ENCODE assay signal across 15 mouse cellular contexts in genomic region chr8:119712226-119712625, GRCm38 (mm10). TPM values are rescaled to one million over a fixed set of nuclear protein-coding genes. Genes with fewer than 3 reads are reported as not detected.
A peak's percentile ranks its signal among the peaks of the same experiment; 100 is the strongest.
DNase-seq lines count a peak whose midpoint lies in the region; ATAC-seq and TF ChIP-seq lines count a peak whose summit lies in the region.
"Had no signal": no experiment of that assay in that cellular context is flagged by ENCODE, and none has a peak within 500 bp of the region (broad histone marks: within the 10 kb centered on the region; RNA-seq: fewer than 3 reads in every experiment).

No protein-coding gene starts in this region.

- H3K36me3 ChIP-seq in forebrain, embryonic 11.5 days (ENCODE audit: control insufficient read depth, insufficient read depth, low read length): no peaks in the 10 kb centered on the region
- H3K36me3 ChIP-seq: hindbrain, embryonic 13.5 days; limb, embryonic 12.5 days; neural tube, embryonic 12.5 days had no signal

- H3K4me3 ChIP-seq in bone marrow, adult 2 months (replicated peaks; ENCODE audit: control insufficient read depth, low read depth, low read length): no peak overlapping the region
- no peak overlapping the region for H3K4me3 ChIP-seq in forebrain, embryonic 11.5 days (ENCODE audit: low read depth, low read length)
- H3K4me3 ChIP-seq: hindbrain, embryonic 13.5 days; limb, embryonic 12.5 days; neural tube, embryonic 12.5 days had no signal

- 34% methylated on average over 6 of the region's 6 CpGs for WGBS in bone marrow, adult 2 months
- 86% methylated on average over 6 of the region's 6 CpGs for WGBS in forebrain, embryonic 11.5 days

- H3K27ac ChIP-seq in bone marrow, adult 2 months (ENCODE audit: control insufficient read depth, insufficient read depth, low read depth, low read length, poor library complexity): peak overlapping the region; percentile 50; the same call in 1 of the 2 replicates
- no peak overlapping the region for H3K27ac ChIP-seq in forebrain, embryonic 11.5 days (ENCODE audit: low read depth, low read length)
- H3K27ac ChIP-seq: hindbrain, embryonic 13.5 days; limb, embryonic 12.5 days; neural tube, embryonic 12.5 days had no signal

- no peaks in the 10 kb centered on the region for H3K9me3 ChIP-seq in forebrain, embryonic 11.5 days (ENCODE audit: control insufficient read depth, low read length)
- H3K9me3 ChIP-seq: hindbrain, embryonic 13.5 days; limb, embryonic 12.5 days; neural tube, embryonic 12.5 days had no signal

- H3K4me2 ChIP-seq in forebrain, embryonic 11.5 days (ENCODE audit: low read depth, low read length, severe bottlenecking): no peak overlapping the region
- H3K4me2 ChIP-seq: hindbrain, embryonic 13.5 days; limb, embryonic 12.5 days; neural tube, embryonic 12.5 days had no signal

- no peak for TF ChIP-seq CTCF in bone marrow, adult 2 months (IDR thresholded peaks at IDR 0.05; ENCODE audit: control insufficient read depth, insufficient read depth, low read length)

- no peak overlapping the region for H3K9ac ChIP-seq in forebrain, embryonic 11.5 days (ENCODE audit: low read length)
- H3K9ac ChIP-seq: hindbrain, embryonic 13.5 days; limb, embryonic 12.5 days; neural tube, embryonic 12.5 days had no signal

- no peak for ATAC-seq in forebrain, embryonic 11.5 days (replicated peaks; ENCODE audit: low FRiP score)

- TF ChIP-seq POLR2A in bone marrow, adult 2 months (IDR thresholded peaks at IDR 0.05; ENCODE audit: borderline replicate concordance, control insufficient read depth, low read depth, low read length): no peak

- peaks cover 16% of the 10 kb centered on the region for H3K4me1 ChIP-seq in bone marrow, adult 2 months (ENCODE audit: control insufficient read depth, insufficient read depth, low read length)
- H3K4me1 ChIP-seq in forebrain, embryonic 11.5 days (replicated peaks; ENCODE audit: control insufficient read depth, insufficient read depth, low read length): no peaks in the 10 kb centered on the region

- DNase-seq in adrenal gland, adult 2 months: peak; percentile 73
- no peak for DNase-seq in adrenal gland, adult 18-20 months (ENCODE audit: low spot score in 2 of 2)
- peak; percentile 79 for DNase-seq in 3134 (ENCODE audit: extremely low read depth, insufficient read length, low spot score)
- peak; percentile 45 for DNase-seq in lung, postnatal 25 days (ENCODE audit: low spot score)
- no peak for DNase-seq in thymus, adult 18-20 months
- no peak for DNase-seq in right cerebral cortex, postnatal 25 days
- no peak for DNase-seq in forebrain, embryonic 11.5 days (ENCODE audit: low spot score)
- DNase-seq: kidney, adult 8-10 months; right cerebral cortex, postnatal 14 days had no signal

- H3K27me3 ChIP-seq in forebrain, embryonic 11.5 days (ENCODE audit: control insufficient read depth, insufficient read depth, low read length): no peaks in the 10 kb centered on the region
- H3K27me3 ChIP-seq: hindbrain, embryonic 13.5 days; neural tube, embryonic 12.5 days had no signal

RNA-seq across cellular contexts. Expression of gene Atp2c2, which starts 12.4 kb away (rescaled TPM):
- total RNA-seq in adrenal gland, adult 2 months (2021): under 1 TPM; 0.24 to 0.46 TPM
- polyA plus RNA-seq in adrenal gland, adult 2 months (2012; rRNA removed): not detected in 2 replicates
- under 1 TPM; 0.13 to 0.56 TPM for total RNA-seq in adrenal gland, adult 18-20 months (2021)
- polyA plus RNA-seq in bone marrow, adult 2 months (2011; ENCODE audit: insufficient read depth, insufficient read length, low replicate concordance, missing spikeins): not detected in 2 replicates
- 1.0 and 1.7 TPM in 2 replicates for polyA plus RNA-seq in forebrain, embryonic 11.5 days (2014; fragmentation: Nextera tagmentation; extraction: Ambion mirVana)
- total RNA-seq: gastrocnemius, postnatal 4 days had no signal

RNA-seq across cellular contexts. Expression of gene Wfdc1, which starts 46.1 kb away (rescaled TPM):
- total RNA-seq in adrenal gland, adult 2 months (2021): 10 to 100 TPM; 17.0 to 21.0 TPM
- 41.3 and 51.7 TPM in 2 replicates for polyA plus RNA-seq in adrenal gland, adult 2 months (2012; rRNA removed)
- 10 to 100 TPM in 1 of 2 experiments, 1 to 10 TPM in 1; 8.9 to 12.2 TPM for total RNA-seq in adrenal gland, adult 18-20 months (2021)
- not detected in 2 replicates for polyA plus RNA-seq in bone marrow, adult 2 months (2011; ENCODE audit: insufficient read depth, insufficient read length, low replicate concordance, missing spikeins)
- 0.63 TPM in 1 of 2 replicates, not detected in the other for polyA plus RNA-seq in forebrain, embryonic 11.5 days (2014; fragmentation: Nextera tagmentation; extraction: Ambion mirVana)
- total RNA-seq: megakaryocyte-erythroid progenitor cell, adult 5-6 weeks had no signal
- polyA plus RNA-seq: limb, embryonic 12.5 days had no signal

Comparison
In these comparisons a context has a peak if more than half of its experiments do, and no peak if none do; other contexts are left out.
1. DNase-seq: peak in adrenal gland, adult 2 months (single experiment), 3134 (single experiment) and lung, postnatal 25 days (single experiment); none in adrenal gland, adult 18-20 months (0 of 2), thymus, adult 18-20 months (0 of 2), right cerebral cortex, postnatal 25 days (single experiment) and forebrain, embryonic 11.5 days (single experiment).
2. RNA of gene Wfdc1, which starts 46.1 kb away (polyA plus RNA-seq): 41.3 to 51.7 TPM in adrenal gland, adult 2 months; 0.63 TPM in forebrain, embryonic 11.5 days and not detected in bone marrow, adult 2 months; every median in the first group is over 10 times any median in the second.